8 mouse cellular contexts compared by ENCODE assay signal in genomic region chr13:92733252-92733651, GRCm38 (mm10).
A peak's percentile ranks its signal among the peaks of the same experiment; 100 is the strongest.
DNase-seq lines count a peak whose midpoint lies in the region; TF ChIP-seq lines count a peak whose summit lies in the region.

No protein-coding gene starts in this region.

- H3ac ChIP-seq in C2C12 (ENCODE audit: control insufficient read depth, insufficient read length, low read depth) = no peak overlapping the region

- H3K4me3 ChIP-seq in C2C12 (ENCODE audit: insufficient read depth, poor library complexity, severe bottlenecking) = no peak overlapping the region

- TF ChIP-seq CTCF in C2C12 (IDR thresholded peaks at IDR 0.05; ENCODE audit: control insufficient read depth, insufficient read depth, insufficient read length) = peak; percentile 73

- no peaks in the 10 kb centered on the region for H3K79me3 ChIP-seq in C2C12 (ENCODE audit: low read depth)

- peak; percentile 68 for DNase-seq in ES-CJ7 (ENCODE audit: low read depth, low spot score)
- DNase-seq in cerebellum, adult 11 months = peak; percentile 55
- DNase-seq in forelimb bud, embryonic 11.5 days (ENCODE audit: low read depth, low spot score) = peak; percentile 30
- DNase-seq in kidney, postnatal 25 days = peak; percentile 60 to 64
- peak; percentile 58 for DNase-seq in lung, postnatal 10 days
- peak; percentile 50 for DNase-seq in spleen, adult 12 weeks (ENCODE audit: low spot score)
- DNase-seq in ovary, adult 18-20 months (ENCODE audit: low spot score) = no peak

- H3K79me2 ChIP-seq in C2C12 (ENCODE audit: control insufficient read depth, insufficient read depth) = no peaks in the 10 kb centered on the region

- H3K27me3 ChIP-seq in C2C12 (ENCODE audit: control insufficient read depth, insufficient read depth, insufficient read length) = no peaks in the 10 kb centered on the region

- no peaks in the 10 kb centered on the region for H3K36me3 ChIP-seq in C2C12 (ENCODE audit: control insufficient read depth, insufficient read depth)

TF ChIP-seq in C2C12, 6 proteins besides CTCF, POLR2A, EP300 and RAD21:
- no peak for TF ChIP-seq MYOG (IDR thresholded peaks at IDR 0.05; ENCODE audit: control insufficient read depth, extremely low read depth, insufficient read length)
- no peak for TF ChIP-seq MYOD1 (IDR thresholded peaks at IDR 0.05; ENCODE audit: control insufficient read depth, insufficient read length, low read depth)
- TF ChIP-seq CEBPB (IDR thresholded peaks at IDR 0.05; ENCODE audit: low read depth) = no peak
- TF ChIP-seq MAX (IDR thresholded peaks at IDR 0.05) = no peak
- no peak for TF ChIP-seq USF1 (IDR thresholded peaks at IDR 0.05; ENCODE audit: low read depth)
- no peak for TF ChIP-seq FOSL1 (IDR thresholded peaks at IDR 0.05; ENCODE audit: insufficient read depth, low read length, poor library complexity, severe bottlenecking)
